Mouse (Mus musculus): ENCODE data around the gene Cd164. TPM values are rescaled to one million over a fixed set of nuclear protein-coding genes. Genes with fewer than 3 reads are reported as not detected.

Gene Cd164
- total RNA-seq, 2 experiments from 2014 or later = 126 to 148 TPM

- no peak for DNase-seq (ENCODE audit: low spot score)
- intact Hi-C loops (cut with DNase I) = no loop called here
Measured at GRCm38 (mm10) chr10:41543844-41544243, 24.6 kb downstream of the Cd164 start.

DNA sequence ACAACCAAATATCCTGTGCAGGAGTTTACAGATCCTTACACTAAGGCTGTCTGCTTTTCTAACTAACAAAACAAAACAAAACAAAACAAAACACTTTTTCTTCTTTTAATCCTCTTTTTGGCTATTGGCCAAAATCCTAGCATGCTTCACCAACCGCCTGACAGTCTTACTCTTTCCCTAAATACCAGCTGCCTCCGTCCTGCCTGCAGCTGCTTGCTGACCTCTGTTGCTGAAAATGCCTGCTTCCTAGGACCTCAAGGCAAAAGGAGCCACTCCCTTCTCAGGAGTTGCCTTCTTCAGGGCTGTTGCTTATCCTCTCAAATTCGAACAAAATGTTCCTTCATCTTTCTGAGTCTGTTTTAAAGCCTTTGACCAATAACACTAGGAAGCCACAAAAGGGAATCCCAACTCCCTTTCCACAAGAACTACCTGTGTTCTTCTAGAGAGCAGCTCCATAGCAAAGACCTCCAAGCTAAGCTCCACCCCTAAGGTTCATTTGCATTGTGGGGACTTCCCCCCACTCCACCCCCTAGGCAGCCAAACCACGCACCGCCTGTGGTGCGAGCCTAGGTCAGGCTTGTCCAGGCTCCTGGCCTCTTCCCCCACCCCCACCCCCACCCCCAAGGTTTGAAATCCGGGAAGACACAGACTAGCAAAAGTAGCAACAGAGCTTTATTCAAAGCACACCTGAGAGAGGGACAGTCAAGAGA is 25.4 kb downstream of the Cd164 start:
- no peak for DNase-seq (ENCODE audit: low spot score)
- intact Hi-C loops (cut with DNase I) = no loop called here

DNA sequence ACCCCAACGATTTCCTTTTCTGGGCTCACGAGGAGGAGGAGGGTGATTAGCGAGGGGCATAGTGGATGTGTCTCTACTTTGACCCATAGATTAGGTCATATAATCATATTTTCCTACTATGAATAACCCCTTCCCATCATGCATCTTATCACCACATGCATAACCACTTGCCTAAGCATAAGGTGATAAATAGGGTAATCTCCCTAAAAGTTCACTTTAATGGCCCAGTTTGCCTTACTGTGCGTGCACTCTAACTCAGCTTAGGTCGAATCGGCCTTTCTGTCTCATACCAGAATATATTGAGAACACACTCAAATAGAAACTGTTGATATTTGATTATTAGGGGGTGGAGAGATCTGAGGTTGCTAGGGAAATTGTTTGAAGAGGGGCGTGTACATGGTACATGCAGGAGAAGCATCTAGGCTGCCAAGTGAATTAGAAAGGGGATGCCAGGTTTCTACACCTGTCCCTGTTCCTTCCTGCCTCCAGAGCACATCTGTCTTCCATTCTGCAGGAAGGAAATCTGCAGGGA is 26.1 kb downstream of the Cd164 start:
- DNase-seq (ENCODE audit: low spot score) = no peak
- intact Hi-C loops (cut with DNase I) = no loop called here

DNA sequence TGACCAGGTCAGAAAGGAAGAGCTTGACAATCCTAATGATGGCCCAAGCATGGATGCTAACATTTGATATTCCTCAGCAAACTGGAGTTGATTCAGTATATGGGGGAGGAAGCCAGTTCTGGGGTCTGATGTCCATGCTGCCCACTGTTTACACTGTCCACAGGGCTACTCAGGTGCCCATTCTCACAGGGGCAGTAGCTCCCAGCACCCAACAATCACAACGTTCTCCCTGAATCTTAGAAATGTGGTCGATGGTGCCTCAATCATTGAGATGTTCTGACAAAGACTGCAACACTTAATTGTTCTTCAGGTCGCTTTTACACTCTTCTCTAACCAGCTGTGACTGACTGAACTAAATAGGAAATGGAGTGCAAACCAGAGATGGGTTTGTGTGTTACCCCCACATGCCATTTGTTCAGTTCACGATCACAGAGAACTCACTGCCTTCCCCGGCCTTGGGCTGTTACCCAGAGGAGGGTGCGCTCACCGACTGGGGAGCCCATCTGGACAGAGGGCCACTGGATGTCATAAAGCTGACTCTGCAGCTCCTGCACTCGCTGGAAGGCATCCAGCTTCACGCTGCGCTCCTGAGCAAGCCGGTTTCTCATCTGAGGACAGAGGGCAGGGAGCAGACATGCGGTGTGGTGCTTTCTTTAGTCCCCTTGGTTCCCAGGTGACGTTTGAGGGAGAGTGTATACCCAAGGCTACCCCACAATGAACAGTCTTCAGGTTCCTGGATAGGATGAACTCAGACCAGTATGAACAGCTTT is 27.4 kb downstream of the Cd164 start:
- intact Hi-C loops (cut with DNase I) = no loop called here
- no peak for DNase-seq (ENCODE audit: low spot score)

GRCm38 (mm10) chr10:41550711-41551110 is 31.5 kb downstream of the Cd164 start:
- no peak for DNase-seq (ENCODE audit: low spot score)
- intact Hi-C loops (cut with DNase I) = no loop called here

GRCm38 (mm10) chr10:41552319-41552718 is 33.1 kb downstream of the Cd164 start:
- DNase-seq (ENCODE audit: low spot score) = no peak
- intact Hi-C loops (cut with DNase I) = no loop called here

- intact Hi-C loops (cut with DNase I) = no loop called here
- peak; percentile 45 for DNase-seq (ENCODE audit: low spot score)
Measured at GRCm38 (mm10) chr10:41552847-41553589, 33.8 kb downstream of the Cd164 start.

- intact Hi-C loops (cut with DNase I) = no loop called here
- DNase-seq (ENCODE audit: low spot score) = no peak
Measured at GRCm38 (mm10) chr10:41553711-41554110, 34.5 kb downstream of the Cd164 start.

GRCm38 (mm10) chr10:41555081-41555480 is 35.9 kb downstream of the Cd164 start:
- intact Hi-C loops (cut with DNase I) = no loop called here
- DNase-seq (ENCODE audit: low spot score) = no peak

DNA sequence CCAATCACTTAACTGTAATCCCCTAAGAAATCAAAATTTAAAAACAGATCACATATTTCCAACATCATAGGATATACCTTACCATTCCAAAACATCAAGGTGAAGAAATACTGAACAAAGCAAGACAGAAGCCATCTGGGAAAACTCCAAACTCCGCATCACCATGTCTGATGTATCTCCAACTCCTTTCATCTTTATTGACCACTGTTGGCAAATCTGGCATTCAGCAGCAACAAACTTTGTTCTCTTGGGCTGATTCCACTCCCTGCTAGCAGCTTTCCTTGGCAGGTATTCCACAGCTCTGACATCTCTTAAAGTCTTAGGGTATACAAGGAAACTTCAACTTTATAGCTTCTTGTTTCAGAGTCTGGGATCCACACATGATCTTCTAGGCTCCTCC is 39.2 kb downstream of the Cd164 start:
- no peak for DNase-seq (ENCODE audit: low spot score)
- intact Hi-C loops (cut with DNase I) = no loop called here

- intact Hi-C loops (cut with DNase I) = no loop called here
- no peak for DNase-seq (ENCODE audit: low spot score)
Measured at GRCm38 (mm10) chr10:41561701-41562395, 42.6 kb downstream of the Cd164 start.

DNA sequence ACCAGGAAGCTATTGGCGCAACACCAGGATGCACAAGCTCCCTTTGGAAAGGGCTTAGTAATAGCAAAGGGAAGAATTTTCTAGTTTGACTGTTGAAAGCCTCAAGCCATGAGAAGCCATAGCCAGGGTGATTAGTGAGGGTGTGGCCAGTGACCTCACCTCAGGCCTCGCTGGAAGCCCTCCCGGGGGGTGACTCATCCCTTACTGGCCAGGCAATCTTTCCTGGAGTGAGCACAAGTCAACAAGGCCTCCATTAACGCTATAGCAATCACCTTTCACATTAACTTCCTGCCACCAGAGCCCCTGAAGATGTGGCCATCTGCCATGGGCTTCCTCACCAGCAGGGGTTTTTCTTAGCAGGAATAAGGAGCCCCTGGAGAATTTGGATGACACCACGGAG is 45.9 kb downstream of the Cd164 start:
- DNase-seq (ENCODE audit: low spot score) = peak; percentile 46
- intact Hi-C loops (cut with DNase I) = no loop called here

DNA sequence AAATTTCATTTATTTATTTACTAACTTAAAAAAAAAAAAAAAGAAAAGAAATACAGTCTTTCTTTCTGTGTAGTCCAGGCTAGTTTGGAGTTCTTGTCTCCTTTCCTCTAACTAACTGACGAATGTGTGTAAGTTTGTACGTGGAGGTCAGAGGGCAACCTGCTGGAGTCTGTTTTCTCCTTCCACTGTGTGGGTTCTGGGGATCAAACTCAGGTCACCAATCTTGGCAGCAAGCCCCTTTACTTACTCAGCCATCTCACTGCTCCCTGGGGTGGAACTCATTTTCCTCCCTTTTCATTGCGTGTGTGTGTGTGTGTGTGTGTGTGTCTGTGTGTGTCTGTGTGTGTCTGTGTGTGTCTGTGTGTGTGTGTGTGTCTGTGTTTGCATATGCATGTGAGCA is 49.1 kb downstream of the Cd164 start:
- intact Hi-C loops (cut with DNase I) = no loop called here
- no peak for DNase-seq (ENCODE audit: low spot score)

DNA sequence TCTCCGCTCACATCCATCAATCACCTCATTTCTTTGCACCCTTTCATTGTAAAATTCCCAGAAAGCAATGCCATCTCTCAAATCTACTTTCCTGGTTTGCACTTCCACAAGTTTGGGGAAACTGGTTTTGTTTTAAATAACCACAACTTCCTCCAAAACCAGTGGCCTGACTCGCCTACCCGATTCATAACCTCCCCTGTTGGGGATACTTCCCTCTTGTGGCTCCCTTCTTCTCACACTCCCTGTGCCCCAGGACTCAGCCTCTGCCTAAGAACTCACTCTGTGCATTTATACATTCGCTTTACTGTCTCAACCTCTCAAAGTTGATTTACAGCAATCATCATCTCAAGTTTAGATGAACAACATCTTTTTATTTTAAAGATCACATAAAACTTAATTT is 51.9 kb downstream of the Cd164 start:
- intact Hi-C loops (cut with DNase I) = no loop called here
- no peak for DNase-seq (ENCODE audit: low spot score)

- intact Hi-C loops (cut with DNase I) = no loop called here
Measured at GRCm38 (mm10) chr10:41572274-41572673, 53.1 kb downstream of the Cd164 start.

GRCm38 (mm10) chr10:41573190-41573589 is 54.0 kb downstream of the Cd164 start:
- no peak for DNase-seq (ENCODE audit: low spot score)
- intact Hi-C loops (cut with DNase I) = no loop called here

More at GRCm38 (mm10) chr10:41572274-41572673, 53.1 kb downstream of the Cd164 start:
- no peak for DNase-seq (ENCODE audit: low spot score)

DNA sequence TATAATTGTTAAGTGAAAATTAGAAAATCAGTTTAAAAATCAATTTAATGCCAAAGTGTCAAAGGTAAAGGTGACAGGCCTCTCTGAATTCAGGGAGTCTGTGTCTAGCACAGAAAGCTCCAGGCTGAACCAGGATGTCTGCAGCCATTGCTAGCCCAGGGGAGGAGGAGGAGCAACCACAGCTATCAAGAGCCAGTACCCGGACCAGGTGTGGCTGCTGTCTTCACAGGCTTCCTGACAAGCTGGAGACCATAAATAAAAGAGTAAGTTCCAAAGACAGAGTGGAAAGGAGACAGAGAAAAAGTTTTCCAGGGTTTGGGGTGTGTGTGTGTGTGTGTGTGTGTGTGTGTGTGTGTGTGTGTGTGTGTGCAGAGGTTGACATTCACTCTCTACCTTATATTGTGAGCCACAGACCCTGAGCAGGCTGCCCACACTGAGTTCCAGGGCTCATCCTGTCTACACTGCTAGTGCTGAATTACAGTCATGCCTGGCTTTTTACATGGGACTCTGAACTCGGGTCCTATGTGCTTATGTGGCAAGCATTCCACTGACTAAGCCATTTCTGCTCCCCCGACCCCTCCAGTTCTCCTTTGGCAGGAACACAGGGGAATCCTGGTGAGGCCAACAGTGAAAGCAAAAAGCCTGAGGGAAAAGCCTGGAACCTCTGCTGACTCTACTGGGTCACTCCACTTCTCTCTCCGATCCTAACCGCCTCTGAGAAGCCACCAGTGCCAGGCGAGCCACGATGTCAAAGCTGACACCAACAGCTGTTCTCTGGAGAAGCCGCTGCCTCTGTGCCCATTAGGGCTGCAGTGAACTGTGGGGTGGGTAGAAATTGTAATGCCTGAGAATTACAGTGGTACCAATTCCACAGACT is 56.5 kb downstream of the Cd164 start:
- DNase-seq (ENCODE audit: low spot score) = no peak
- intact Hi-C loops (cut with DNase I) = no loop called here

- intact Hi-C loops (cut with DNase I) = no loop called here
- DNase-seq (ENCODE audit: low spot score) = no peak
Measured at GRCm38 (mm10) chr10:41576328-41576833, 57.2 kb downstream of the Cd164 start.

GRCm38 (mm10) chr10:41578541-41578940 is 59.3 kb downstream of the Cd164 start:
- intact Hi-C loops (cut with DNase I) = no loop called here
- DNase-seq (ENCODE audit: low spot score) = no peak
